Mouse (Mus musculus): ENCODE measurements at regions not wholly inside any gene's neighbourhood (a gene's known extent, or its start where the extent isn't known, plus 50 kb on each side); places are given as distances from the start of the nearest gene placed in this dataset.
A peak's percentile ranks its signal among the peaks of the same experiment; 100 is the strongest.

GRCm38 (mm10) chrX:122165179-122165578 is 232.0 kb downstream of the Nap1l3 start:
- no peak for ATAC-seq
- H3K9me3 ChIP-seq (ENCODE audit: low read length), result no peaks in the 10 kb centered on the region
- H3K4me2 ChIP-seq (ENCODE audit: low read depth), result no peak overlapping the region
- no peaks in the 10 kb centered on the region for H3K36me3 ChIP-seq (ENCODE audit: insufficient read depth)
- peak; percentile 45 for TF ChIP-seq CTCF (IDR thresholded peaks at IDR 0.05; ENCODE audit: low read depth)
- H3K4me3 ChIP-seq (ENCODE audit: low read depth, low read length), result no peak overlapping the region
- no peaks in the 10 kb centered on the region for H3K4me1 ChIP-seq (ENCODE audit: insufficient read depth)
- H3K27me3 ChIP-seq (ENCODE audit: insufficient read depth, low read length), result no peaks in the 10 kb centered on the region
- H3K27ac ChIP-seq (ENCODE audit: low read depth, low read length), result no peak overlapping the region
- DNase-seq, result peak; percentile 1
- whole genome bisulfite sequencing, result 41% methylated on average over 2 of the region's 2 CpGs
- H3K9ac ChIP-seq, result no peak overlapping the region
